Mouse (Mus musculus) NIH3T3 (cell line): Measurements from ENCODE around the gene Tyw5.
A peak's percentile ranks its signal among the peaks of the same experiment; 100 is the strongest.

Experiments
- DNase-seq: peaks from one replicate; pipeline ENCODE4 v3.0.0-alpha.2; 2012; ENCODE audit warnings: low read depth

The Tyw5 gene

DNA sequence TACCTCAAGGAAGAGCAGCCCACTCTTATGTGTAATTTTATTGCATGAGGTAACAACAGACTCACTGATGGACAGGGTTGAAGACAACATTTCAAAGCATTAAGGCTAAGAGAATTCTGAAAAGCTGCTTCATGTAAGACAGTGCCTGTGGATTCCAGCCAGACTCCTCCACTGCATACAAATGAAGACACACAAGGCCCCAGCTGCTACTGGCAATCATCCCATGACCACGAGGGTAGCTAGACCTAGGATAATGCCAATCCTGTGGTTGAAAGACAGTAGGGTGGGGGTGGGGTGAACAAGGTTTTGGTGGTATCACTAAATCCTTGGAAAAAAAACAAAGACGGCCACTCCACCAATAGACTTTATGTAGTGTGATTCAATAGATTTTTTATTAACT is 19.0 kb downstream of the Tyw5 start:
- DNase-seq: peak; percentile 28

DNA sequence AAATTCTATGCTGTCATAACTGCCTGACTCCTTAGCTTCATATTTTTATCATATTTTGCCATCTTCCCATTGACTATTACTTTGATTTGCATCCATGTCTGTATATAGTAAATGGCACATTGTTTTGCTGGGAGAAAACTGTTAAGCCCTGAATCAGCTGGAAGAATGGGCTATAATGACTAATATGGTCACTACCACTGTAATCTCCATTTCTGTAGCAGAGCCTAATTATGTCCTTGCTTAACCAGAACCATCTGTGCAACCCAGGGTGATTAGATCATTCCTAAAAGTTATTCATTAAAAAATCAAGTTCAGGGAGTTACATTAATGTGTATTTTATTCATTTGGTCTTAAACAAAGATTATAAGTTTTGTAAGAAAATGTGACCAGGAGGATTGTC is 20.4 kb downstream of the Tyw5 start:
- DNase-seq: peak; percentile 26

DNA sequence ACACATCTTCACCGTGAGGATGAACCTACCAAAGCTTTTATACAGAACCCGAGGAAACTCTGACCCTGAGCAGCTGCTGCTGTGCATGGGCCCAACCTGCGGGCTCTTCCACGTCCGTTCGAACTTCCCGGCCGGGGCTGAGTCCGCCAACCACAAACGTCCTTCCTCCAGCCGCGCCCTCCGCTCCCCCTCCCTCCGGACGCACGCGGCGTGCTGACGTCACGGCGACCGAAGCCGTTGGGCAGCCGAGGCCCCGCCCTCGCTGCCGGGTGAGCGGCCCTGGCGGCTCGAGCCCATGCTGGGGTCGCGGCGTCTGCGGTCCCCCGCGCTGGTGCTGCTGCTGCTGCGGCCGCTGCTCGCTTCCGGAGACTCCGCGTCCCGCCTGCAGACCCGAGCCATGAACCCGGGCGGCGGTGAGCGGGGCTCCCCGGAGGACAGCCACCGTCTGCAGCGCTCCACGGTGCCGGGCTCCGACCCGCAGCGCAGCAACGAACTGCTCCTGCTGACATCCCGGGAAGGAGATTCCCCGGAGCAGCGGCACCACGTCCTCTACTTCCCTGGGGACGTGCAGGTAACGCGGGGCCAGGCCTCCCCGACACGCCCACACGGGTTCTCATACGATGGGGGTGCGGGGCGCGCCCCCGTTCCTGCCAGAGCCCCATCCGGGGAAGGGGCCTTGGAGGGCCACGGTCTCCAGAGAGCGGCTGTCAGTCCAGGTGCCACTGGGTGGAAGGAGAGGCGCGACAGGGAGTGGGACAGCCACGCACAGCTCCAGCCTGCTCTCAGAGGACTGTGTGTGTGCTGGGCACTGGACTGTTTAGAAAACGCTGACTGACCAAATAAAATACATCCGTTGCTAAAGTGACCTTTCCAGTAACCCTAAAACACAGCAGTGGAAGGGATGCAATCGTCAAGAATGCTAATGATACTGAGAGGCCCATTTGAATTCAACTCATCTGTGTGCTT is 29.2 kb downstream of the Tyw5 start, which contains the start of gene 1700066M21Rik:
1700066M21Rik (plus strand) TSS at position 245 of the 966 bp plus-strand sequence.
- DNase-seq: peak; percentile 98

DNA sequence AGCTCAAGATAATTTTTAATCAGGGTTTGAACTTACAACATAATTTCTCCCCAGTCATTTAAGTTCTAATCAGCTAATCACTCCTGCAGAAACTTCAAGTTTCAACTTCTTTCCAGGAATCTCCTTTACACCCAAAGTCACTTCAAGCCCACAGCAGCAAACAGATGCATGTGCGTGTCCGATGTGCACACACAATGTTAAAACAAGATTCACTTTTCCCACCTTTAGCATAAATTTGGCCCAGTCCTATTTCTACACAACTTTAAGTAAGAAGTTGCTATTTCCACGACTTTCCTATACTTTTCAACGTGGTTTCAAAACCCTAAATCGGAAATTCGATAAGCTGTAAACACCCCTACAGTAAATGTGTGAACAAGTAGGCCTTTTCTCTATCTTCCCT is 30.1 kb downstream of the Tyw5 start:
- DNase-seq: no peak

DNA sequence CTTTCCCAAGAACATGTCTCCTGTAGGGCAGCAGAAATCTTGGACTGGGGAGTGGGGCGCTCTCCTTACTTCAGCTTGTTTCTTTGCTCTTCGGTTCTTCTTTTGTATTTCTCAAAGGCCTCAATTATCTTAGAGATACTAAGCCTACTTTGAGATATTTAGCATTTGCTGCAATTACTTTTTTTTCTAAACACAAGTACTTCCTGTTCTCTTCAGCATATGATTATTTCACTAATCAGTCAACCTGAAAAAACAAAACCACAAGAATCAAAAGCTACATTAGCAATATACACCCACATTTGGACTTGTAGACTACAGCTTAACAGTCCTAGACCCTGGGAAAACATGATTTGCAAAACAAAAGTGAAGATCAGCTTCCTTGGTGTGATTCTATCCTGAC is 31.6 kb downstream of the Tyw5 start:
- DNase-seq: no peak

DNA sequence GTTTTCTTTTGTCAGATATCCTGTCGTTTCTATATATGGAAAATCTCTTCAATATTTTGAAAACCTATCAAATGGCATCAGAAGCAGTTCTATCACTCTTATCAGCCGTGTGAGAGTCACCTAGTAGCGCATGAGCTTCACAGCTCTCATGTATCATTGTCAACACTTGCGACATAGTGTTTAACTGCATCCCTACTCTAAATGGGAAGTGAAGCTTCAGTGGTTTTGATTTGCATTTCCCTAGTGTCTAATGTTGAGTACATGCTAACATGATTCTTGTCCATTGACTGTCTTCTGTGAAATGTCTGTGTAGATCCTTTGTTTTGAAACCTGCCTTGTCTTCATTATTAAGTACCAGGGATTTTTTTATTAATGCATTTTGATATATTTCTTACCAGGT is 36.5 kb downstream of the Tyw5 start:
- DNase-seq: no peak

DNA sequence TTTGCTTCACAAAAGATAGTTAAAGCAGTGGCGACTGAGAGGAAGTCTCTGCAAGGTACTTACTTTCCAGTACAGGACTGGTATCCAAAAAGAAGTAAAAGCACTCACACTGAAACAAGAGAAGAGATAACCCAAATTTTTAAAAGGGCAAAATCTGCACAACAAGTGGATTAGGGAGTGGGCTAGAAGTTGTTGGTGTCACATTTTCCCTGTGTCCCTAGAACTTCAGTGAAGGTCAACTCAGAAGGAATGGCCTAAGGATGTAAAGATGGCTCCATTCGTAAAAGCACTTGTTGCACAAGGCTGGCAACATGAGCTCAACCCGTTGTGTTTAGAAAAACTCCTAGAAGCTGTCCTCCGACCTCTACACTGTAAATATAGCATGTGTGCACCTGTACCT is 37.8 kb downstream of the Tyw5 start:
- DNase-seq: no peak

DNA sequence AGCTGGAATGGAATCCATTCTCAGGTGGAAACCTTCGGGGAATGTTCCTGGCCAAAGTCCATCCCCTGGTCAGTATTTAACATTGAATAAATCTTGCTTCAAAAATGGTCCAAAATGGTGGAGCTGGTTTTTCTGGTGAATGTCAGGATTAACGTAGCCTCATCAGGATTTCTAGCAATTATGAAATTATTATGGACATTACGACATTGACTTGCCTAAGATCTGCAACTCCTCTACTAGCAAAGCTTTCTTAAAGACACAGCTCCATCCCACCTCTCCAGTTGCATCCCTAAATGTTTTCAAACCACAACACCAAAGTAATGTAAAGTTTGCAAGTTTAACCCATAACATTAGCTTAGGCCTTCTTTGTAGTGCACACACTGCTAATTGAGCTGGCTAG is 39.5 kb downstream of the Tyw5 start:
- DNase-seq: no peak

DNA sequence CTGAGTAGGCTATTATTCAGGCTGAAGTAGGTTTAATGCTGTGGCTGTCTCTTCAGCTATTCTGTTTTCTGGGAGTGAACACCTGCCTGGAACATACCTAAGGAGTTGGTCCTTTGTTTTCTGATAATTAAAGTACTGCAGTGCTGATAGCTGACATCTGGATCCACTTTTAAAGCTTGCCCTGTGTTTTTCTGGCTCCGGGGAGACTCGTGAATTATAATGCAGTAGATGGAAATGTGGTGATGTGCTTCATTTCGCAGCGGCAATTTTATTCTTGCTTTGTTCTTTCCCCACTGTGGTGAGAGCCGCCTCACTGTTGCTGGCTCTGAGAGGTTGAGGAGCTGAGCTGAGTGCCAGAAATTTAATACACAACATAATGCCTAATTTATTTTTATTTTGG is 48.4 kb downstream of the Tyw5 start:
- no peak for DNase-seq

DNA sequence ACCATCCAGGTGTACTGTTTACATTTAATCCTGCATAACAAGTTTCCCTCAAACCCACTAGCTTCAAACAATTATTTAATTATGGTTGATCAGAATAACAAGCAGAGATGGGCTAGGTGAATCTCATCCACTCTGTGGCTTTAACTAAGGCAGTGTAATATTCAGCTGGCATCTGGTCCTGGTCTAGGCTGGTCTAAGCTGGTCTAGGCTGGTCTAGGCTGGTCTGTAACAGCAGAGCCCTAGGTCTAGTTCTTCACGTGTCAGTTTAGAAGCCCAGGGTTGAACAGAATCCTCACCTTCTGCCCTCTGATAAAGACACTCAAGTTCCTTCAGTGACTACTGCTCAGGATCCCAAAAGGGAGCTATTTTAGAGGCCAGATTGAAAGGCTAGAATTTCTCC is 55.0 kb downstream of the Tyw5 start:
- no peak for DNase-seq

DNA sequence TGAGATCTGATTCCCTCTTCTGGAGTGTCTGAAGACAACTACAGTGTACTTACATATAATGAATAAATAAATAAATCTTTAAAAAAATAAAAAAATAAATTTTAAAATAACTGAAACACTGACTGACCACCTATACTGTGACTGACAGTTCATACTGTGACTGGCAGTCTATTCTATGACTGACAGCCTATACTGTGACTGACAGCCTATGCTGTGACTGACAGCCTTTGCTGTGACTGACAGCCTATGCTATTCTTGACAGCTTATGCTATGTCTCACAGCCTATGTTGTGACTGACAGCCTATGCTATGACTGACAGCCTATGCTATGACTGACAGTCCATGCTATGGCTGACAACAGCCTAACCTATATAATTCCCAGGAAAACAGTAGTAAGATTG is 59.4 kb downstream of the Tyw5 start:
- no peak for DNase-seq

DNA sequence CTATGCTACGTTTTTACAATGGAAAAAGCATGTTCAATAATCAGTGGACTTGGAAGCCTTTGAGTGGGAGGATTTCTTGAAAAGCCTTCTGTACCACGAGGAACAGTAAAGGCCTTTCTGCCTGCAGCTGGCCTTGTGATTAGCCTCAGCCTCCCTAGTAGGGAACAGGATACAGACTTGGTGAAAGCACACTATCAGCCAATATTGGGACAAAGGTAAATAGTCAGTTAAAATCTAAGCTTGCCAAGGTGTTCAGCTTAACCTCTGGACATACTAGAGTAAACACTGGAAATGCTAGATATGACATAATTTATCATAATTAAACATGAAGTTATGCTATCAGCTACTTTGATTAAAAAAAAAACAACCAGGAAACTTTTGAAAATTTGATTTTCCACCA is 65.7 kb downstream of the Tyw5 start:
- no peak for DNase-seq

DNA sequence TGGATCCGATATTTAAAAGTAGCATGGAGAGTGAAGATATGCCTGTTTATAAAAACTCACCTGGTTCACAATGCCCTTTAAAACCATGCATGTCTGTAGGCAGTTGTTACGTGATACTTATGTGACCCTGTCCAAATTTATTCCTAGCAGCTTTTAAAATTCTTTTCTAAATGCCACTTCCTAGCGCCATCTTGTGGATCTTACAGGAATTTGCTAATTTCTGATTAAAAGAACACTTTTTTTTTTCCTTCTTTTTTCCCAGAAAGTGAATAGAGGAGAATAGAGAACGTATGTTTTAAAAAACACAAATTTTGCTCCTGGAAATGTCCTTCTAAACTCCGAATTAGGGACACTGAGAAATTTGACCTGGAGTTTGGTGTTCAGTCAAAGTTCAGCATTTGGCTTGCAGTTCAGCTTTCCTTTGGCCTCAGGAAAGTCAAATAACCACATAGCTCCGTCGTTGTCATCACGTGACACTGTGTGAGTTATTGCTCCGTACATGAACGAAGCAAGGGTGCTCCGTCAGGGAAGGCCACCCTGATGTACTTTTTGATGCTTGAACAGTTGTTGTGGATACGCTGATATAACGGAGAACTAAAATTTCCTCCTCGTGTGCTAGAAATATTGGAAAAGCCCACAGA is 67.6 kb downstream of the Tyw5 start:
- DNase-seq: peak; percentile 59
